Mouse (Mus musculus) heart, adult 2 months (tissue): ENCODE results near the gene Rbms1. TPM values are rescaled to one million over a fixed set of nuclear protein-coding genes. Genes with fewer than 3 reads are reported as not detected.

Source experiments
- DNase-seq, 2 experiments: peaks; one replicate each; pipeline ENCODE4 v3.0.0; 2021
- H3K27ac ChIP-seq: fragments of 200-600 bp; 2 replicates; pipeline ENCODE4 v1.8.1; 2022
- H3K27me3 ChIP-seq: fragments of 200-500 bp; 2 replicates; pipeline ENCODE4 v1.6.1; 2012; ENCODE audit warnings: mild to moderate bottlenecking, low read length, inconsistent platforms, mixed read lengths; ENCODE audit not compliant: control insufficient read depth, insufficient read depth
- H3K36me3 ChIP-seq: fragments of 200-500 bp; 2 replicates; pipeline ENCODE4 v1.6.1; 2012; ENCODE audit warnings: low read length, inconsistent platforms; ENCODE audit not compliant: control insufficient read depth, insufficient read depth
- H3K4me1 ChIP-seq: fragments of 200-500 bp; 2 replicates; pipeline ENCODE4 v1.6.1; 2011; ENCODE audit warnings: low read length; ENCODE audit not compliant: control insufficient read depth, insufficient read depth
- H3K4me3 ChIP-seq: fragments of 200-600 bp; 2 replicates; pipeline ENCODE4 v1.8.1; 2022
- H3K79me2 ChIP-seq: fragments of 200-500 bp; replicated peaks from 2 replicates; pipeline ENCODE4 v1.6.1; 2012; ENCODE audit warnings: mild to moderate bottlenecking, inconsistent platforms, low read length, moderate library complexity, mixed read lengths; ENCODE audit not compliant: control insufficient read depth, insufficient read depth
- H3K9ac ChIP-seq: fragments of 200-500 bp; 2 replicates; pipeline ENCODE4 v1.6.1; 2012; ENCODE audit warnings: low read depth, mild to moderate bottlenecking, control low read depth, inconsistent platforms, low read length, mixed read lengths
- CTCF ChIP-seq: fragments of 200-600 bp; IDR thresholded peaks from 2 replicates; pipeline ENCODE4 v1.8.1; 2022; ENCODE audit warnings: antibody characterized with exemption, mild to moderate bottlenecking, moderate library complexity
- EP300 ChIP-seq: fragments of 200-500 bp; IDR thresholded peaks from 2 replicates; pipeline ENCODE4 v1.6.1; 2011; ENCODE audit warnings: low read depth, low read length, control low read depth; ENCODE audit not compliant: insufficient read depth
- POLR2A ChIP-seq: fragments of 200-500 bp; IDR thresholded peaks from 2 replicates; pipeline ENCODE4 v1.6.1; 2011; ENCODE audit warnings: mild to moderate bottlenecking, low read depth, low read length, control low read depth; ENCODE audit not compliant: insufficient read depth
- WGBS: fragments of 180-500 bp; shearing (Covaris S2); methylation state at CpG from one replicate; pipeline ENCODE4 v1.1.7; 2018; 5-methylcytosine and 5-hydroxymethylcytosine counted together
- intact Hi-C: fragments of 180-260 bp; cut with DNase I; formaldehyde crosslinking; loops from one replicate; pipeline ENCODE4 v1.15.1; 2025
- polyA plus RNA-seq: library from polyadenylated mRNA; depleted of rRNA; stranded (reverse); fragments of >200 nt; gene quantifications from 2 replicates; pipeline ENCODE4 v1.2.3, GENCODE M21; 2012
- total RNA-seq, 2 experiments: library from RNA; stranded (reverse); gene quantifications; 2 replicates each; pipeline ENCODE4 v1.2.3; 2021

Rbms1 gene
- total and polyA plus RNA-seq, 3 experiments = 44.5 to 79.4 (median 48.7) TPM

GRCm38 (mm10) chr2:60748585-60748984, 214.4 kb downstream of the Rbms1 start:
- Histone ChIP-seq H3K9ac (no peak overlapping the region), H3K27ac (no peak overlapping the region), H3K36me3 (no peaks in the 10 kb centered on the region; the same call in 1 of the 2 replicates), H3K4me3 (no peak overlapping the region), H3K79me2 (no peaks in the 10 kb centered on the region), H3K4me1 (peaks cover 5% of the 10 kb centered on the region), H3K27me3 (no peaks in the 10 kb centered on the region)
- intact Hi-C loops = no loop called here
- DNase-seq = no peak
- TF ChIP-seq EP300 (no peak), POLR2A (no peak), CTCF (peak; percentile 65)
- 89% methylated on average over 1 of the region's 1 CpGs for WGBS

- Histone ChIP-seq H3K4me3 (no peak overlapping the region), H3K27ac (no peak overlapping the region; the same call in 1 of the 2 replicates), H3K36me3 (no peaks in the 10 kb centered on the region), H3K79me2 (no peaks in the 10 kb centered on the region), H3K9ac (no peak overlapping the region), H3K27me3 (no peaks in the 10 kb centered on the region), H3K4me1 (peaks cover 5% of the 10 kb centered on the region)
- 28% methylated on average over 3 of the region's 3 CpGs for whole genome bisulfite sequencing
- intact Hi-C loops = no loop called here
- TF ChIP-seq CTCF (peak; percentile 50), EP300 (no peak)
- DNase-seq = peak; percentile 35 to 46
These were observed 215.4 kb downstream of the Rbms1 start for GRCm38 (mm10) chr2:60747590-60747989.

DNA sequence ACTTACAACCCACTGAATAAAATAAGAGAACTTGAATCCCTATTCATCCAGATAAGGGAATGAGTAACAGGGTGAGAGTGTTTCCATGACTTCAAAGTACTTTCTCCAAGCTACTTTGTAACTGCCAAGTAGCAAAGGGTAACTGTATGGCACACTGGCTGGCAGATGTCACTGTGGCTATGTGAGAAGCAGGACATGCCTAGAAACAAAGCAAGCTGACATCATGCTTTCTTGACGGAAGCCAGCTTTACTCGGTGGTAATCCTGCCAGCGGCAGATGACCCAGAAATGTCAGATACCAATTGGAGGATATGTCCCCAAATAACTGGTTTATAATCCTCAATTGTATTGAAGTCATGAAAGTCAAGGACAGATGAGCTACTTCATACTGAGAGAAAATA, 218.3 kb downstream of the Rbms1 start:
- intact Hi-C loops = no loop called here
- Histone ChIP-seq H3K79me2 (no peaks in the 10 kb centered on the region), H3K36me3 (no peaks in the 10 kb centered on the region), H3K4me1 (peaks cover 5% of the 10 kb centered on the region), H3K9ac (no peak overlapping the region), H3K4me3 (no peak overlapping the region), H3K27ac (no peak overlapping the region), H3K27me3 (no peaks in the 10 kb centered on the region)
- 36% methylated on average over 3 of the region's 3 CpGs for WGBS
- no peak for DNase-seq
- TF ChIP-seq CTCF (no peak), EP300 (no peak), POLR2A (no peak)

DNA sequence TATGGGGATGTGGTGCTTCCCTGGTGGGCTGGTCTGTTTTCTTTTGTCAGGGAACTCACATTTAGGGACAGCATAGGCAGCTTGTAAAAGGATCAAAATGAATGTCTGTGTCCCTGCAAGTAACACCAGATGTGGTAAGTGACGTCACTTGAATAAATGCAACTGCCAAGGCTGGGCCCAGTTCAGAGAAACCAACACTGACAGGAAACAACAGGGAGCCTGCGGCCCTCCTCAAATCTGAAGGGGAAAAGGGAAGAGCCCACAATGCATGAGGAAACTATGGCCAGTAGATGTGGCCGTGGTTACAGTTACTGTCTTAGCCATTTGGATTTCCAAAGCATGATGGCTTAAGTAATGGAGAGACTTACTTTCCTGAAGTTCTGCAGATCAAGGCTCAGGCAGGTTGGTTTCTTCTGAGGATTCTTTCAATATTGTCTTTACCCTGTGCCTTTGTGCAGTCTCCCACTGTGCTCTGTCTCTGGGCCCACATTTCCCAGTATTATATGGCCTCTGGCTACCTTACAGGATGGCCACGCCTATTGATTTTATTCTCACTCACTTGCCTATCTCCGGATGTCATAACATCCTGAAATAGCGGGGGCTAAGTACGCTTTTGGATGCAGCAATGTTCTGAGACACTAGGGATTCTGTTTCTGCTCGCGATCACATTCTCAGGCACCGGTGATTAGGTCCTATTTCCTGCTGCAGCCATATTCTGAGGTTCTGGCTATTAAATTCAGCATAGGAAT, 223.4 kb downstream of the Rbms1 start:
- Histone ChIP-seq H3K4me1 (peaks cover 4% of the 10 kb centered on the region), H3K36me3 (0 out of 2 replicates have a peak, but pooled peaks cover 2% of the 10 kb centered on the region), H3K27ac (no peak overlapping the region), H3K27me3 (no peaks in the 10 kb centered on the region), H3K4me3 (no peak overlapping the region), H3K9ac (no peak overlapping the region), H3K79me2 (no peaks in the 10 kb centered on the region)
- WGBS = 25% methylated on average over 10 of the region's 10 CpGs
- intact Hi-C loops = no loop called here
- TF ChIP-seq POLR2A = no peak
- no peak for TF ChIP-seq CTCF
- 0 out of 2 replicates have a peak, but pooled peaks have one; percentile 31 for TF ChIP-seq EP300
- DNase-seq = no peak

DNA sequence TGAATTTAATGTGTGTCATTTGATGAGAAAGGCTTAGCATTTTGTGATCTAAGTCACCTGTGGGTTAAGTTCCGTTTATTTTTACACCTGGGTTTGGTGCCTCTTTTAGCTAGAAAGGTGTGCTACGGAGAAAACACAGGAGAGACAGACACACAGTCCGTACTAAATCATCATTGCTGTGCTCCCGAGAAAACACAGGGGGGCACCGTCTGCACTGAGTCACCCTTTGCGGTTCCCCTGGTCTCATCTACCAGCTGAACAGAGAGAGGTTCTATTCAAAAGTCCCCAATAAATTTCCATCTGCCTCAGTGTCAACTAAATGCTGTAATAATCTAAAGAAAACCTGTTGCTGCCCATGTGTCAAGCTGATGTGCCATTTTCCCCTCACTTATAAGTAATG, 232.1 kb downstream of the Rbms1 start:
- no peaks in the 10 kb centered on the region for H3K4me1 ChIP-seq
- DNase-seq = peak in 1 of 2 experiments; percentile 14
- intact Hi-C loops = no loop called here
- no peaks in the 10 kb centered on the region for H3K36me3 ChIP-seq
- no peak overlapping the region for H3K4me3 ChIP-seq
- H3K27me3 ChIP-seq = no peaks in the 10 kb centered on the region
- TF ChIP-seq CTCF (peak; percentile 61), EP300 (no peak), POLR2A (no peak)
- no peak overlapping the region for H3K27ac ChIP-seq
- 71% methylated on average over 6 of the region's 6 CpGs for WGBS
- no peak overlapping the region for H3K9ac ChIP-seq
- H3K79me2 ChIP-seq = no peaks in the 10 kb centered on the region

DNA sequence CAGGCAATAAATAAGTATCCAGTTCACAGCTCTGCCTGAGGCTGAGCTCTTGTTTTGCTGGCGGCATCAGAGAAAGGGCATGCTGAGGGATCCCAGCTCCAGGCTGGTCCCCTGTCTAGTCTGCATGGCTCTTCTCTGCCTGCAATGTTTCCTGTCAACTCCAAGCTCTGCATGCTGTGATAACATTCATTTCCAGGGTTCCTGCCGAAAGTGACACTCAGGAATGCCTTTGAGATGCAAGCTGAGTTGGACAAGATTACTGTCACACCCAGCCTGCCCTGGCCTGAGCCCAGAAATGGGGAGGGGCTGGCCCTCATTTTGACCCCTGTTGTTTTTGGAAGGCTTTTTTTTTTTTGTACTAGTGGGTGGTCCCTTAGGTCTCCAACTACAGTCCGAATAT, 233.0 kb downstream of the Rbms1 start:
- Histone ChIP-seq H3K27ac (no peak overlapping the region), H3K9ac (no peak overlapping the region), H3K79me2 (no peaks in the 10 kb centered on the region), H3K4me3 (no peak overlapping the region), H3K36me3 (no peaks in the 10 kb centered on the region), H3K27me3 (no peaks in the 10 kb centered on the region), H3K4me1 (no peaks in the 10 kb centered on the region)
- 41% methylated on average over 3 of the region's 3 CpGs for WGBS
- peak; percentile 36 to 42 for DNase-seq
- no peak for TF ChIP-seq EP300
- no peak for TF ChIP-seq CTCF
- no peak for TF ChIP-seq POLR2A
- intact Hi-C loops = no loop called here
